Mouse (Mus musculus) heart, postnatal 0 days (tissue): ENCODE measurements at regions not wholly inside any gene's neighbourhood (a gene's known extent, or its start where the extent isn't known, plus 50 kb on each side); places are given as distances from the start of the nearest gene placed in this dataset.

Experiments used
- ATAC-seq: fragments of 200-750 bp; cut with Nextera tagmentation; 2 replicates; pipeline ENCODE4 v1.8.0; 2017; ENCODE audit warnings: low read depth, moderate number of reproducible peaks, moderate library complexity; ENCODE audit not compliant: insufficient read depth
- DNase-seq: peaks from one replicate; pipeline ENCODE4 v3.0.0-alpha.2; 2016; ENCODE audit warnings: low spot score
- H3K27ac ChIP-seq: fragments of 300-500 bp; sonication (generic); 2 replicates; pipeline ENCODE4 v1.5.1; 2014; ENCODE audit warnings: low read depth, mild to moderate bottlenecking
- H3K27me3 ChIP-seq: fragments of 300-500 bp; sonication (generic); 2 replicates; pipeline ENCODE4 v1.6.1; 2014; ENCODE audit warnings: low read length, mixed read lengths; ENCODE audit not compliant: control insufficient read depth, insufficient read depth
- H3K36me3 ChIP-seq: fragments of 300-500 bp; sonication (generic); replicated peaks from 2 replicates; pipeline ENCODE4 v1.6.1; 2014; ENCODE audit warnings: low read length, mixed read lengths; ENCODE audit not compliant: control insufficient read depth, insufficient read depth
- H3K4me1 ChIP-seq: fragments of 300-500 bp; sonication (generic); 2 replicates; pipeline ENCODE4 v1.6.1; 2014; ENCODE audit warnings: antibody characterized with exemption; ENCODE audit not compliant: control insufficient read depth, insufficient read depth
- H3K4me2 ChIP-seq: fragments of 300-500 bp; sonication (generic); 2 replicates; pipeline ENCODE4 v1.6.1; 2014; ENCODE audit warnings: low read depth, mild to moderate bottlenecking, low read length, moderate library complexity
- H3K4me3 ChIP-seq: fragments of 300-500 bp; sonication (generic); 2 replicates; pipeline ENCODE4 v1.5.1; 2014; ENCODE audit warnings: low read depth, low read length
- H3K9ac ChIP-seq: fragments of 300-500 bp; sonication (generic); replicated peaks from 2 replicates; pipeline ENCODE4 v1.6.1; 2014; ENCODE audit warnings: low read depth, low read length, mixed read lengths
- H3K9me3 ChIP-seq: fragments of 300-500 bp; sonication (generic); replicated peaks from 2 replicates; pipeline ENCODE4 v1.6.1; 2016; ENCODE audit warnings: low read length; ENCODE audit not compliant: control insufficient read depth
- CTCF ChIP-seq: IDR thresholded peaks from 2 replicates; pipeline ENCODE4 v1.5.1; 2016; ENCODE audit warnings: antibody characterized with exemption, control low read depth, low read depth
- EP300 ChIP-seq: IDR thresholded peaks from 2 replicates; pipeline ENCODE4 v1.6.1; 2016; ENCODE audit warnings: antibody characterized with exemption, low read depth
- WGBS: fragments of 180-500 bp; shearing (Covaris S2); extraction: QIAGEN DNeasy Blood & Tissue Kit; methylation state at CpG from one replicate; pipeline ENCODE4 v1.1.7; 2014; 5-methylcytosine and 5-hydroxymethylcytosine counted together

- Histone ChIP-seq H3K36me3 (no peaks in the 10 kb centered on the region), H3K9me3 (0 out of 2 replicates have a peak, but pooled peaks cover 3% of the 10 kb centered on the region), H3K9ac (no peak overlapping the region), H3K4me1 (no peaks in the 10 kb centered on the region), H3K27ac (no peak overlapping the region), H3K4me3 (no peak overlapping the region), H3K4me2 (no peak overlapping the region), H3K27me3 (no peaks in the 10 kb centered on the region)
- DNase-seq: no peak
- no peak for ATAC-seq
- WGBS: 71% methylated on average over 11 of the region's 11 CpGs
- TF ChIP-seq EP300 (no peak), CTCF (no peak)
Measured at GRCm38 (mm10) chr17:52062096-52062665, 229.1 kb upstream of the Satb1 start.

- Histone ChIP-seq H3K4me2 (no peak overlapping the region), H3K9me3 (no peaks in the 10 kb centered on the region), H3K36me3 (no peaks in the 10 kb centered on the region), H3K9ac (no peak overlapping the region), H3K27me3 (no peaks in the 10 kb centered on the region), H3K4me1 (no peaks in the 10 kb centered on the region), H3K4me3 (no peak overlapping the region), H3K27ac (no peak overlapping the region)
- no peak for ATAC-seq
- no peak for DNase-seq
- 75% methylated on average over 4 of the region's 4 CpGs for WGBS
- no peak for TF ChIP-seq CTCF
- TF ChIP-seq EP300: no peak
Measured at GRCm38 (mm10) chr17:52036479-52036878, 203.4 kb upstream of the Satb1 start.

- Histone ChIP-seq H3K4me3 (no peak overlapping the region), H3K9me3 (no peaks in the 10 kb centered on the region), H3K27ac (no peak overlapping the region), H3K9ac (no peak overlapping the region), H3K27me3 (no peaks in the 10 kb centered on the region), H3K4me2 (no peak overlapping the region), H3K4me1 (no peaks in the 10 kb centered on the region), H3K36me3 (no peaks in the 10 kb centered on the region)
- DNase-seq (no peak), ATAC-seq (no peak)
- no peak for TF ChIP-seq EP300
- no peak for TF ChIP-seq CTCF
- 83% methylated on average over 8 of the region's 8 CpGs for WGBS
Measured at GRCm38 (mm10) chr17:52031079-52031478, 198.0 kb upstream of the Satb1 start.

- TF ChIP-seq CTCF (no peak), EP300 (no peak)
- no peak overlapping the region for H3K4me2 ChIP-seq
- no peak for DNase-seq
Measured at GRCm38 (mm10) chr17:51986920-51987319, 153.8 kb upstream of the Satb1 start.

GRCm38 (mm10) chr17:51986212-51986611, 153.1 kb upstream of the Satb1 start:
- Histone ChIP-seq H3K4me2 (no peak overlapping the region), H3K4me3 (no peak overlapping the region), H3K9ac (no peak overlapping the region), H3K27me3 (no peaks in the 10 kb centered on the region), H3K9me3 (no peaks in the 10 kb centered on the region), H3K36me3 (no peaks in the 10 kb centered on the region), H3K4me1 (no peaks in the 10 kb centered on the region), H3K27ac (no peak overlapping the region)
- 55% methylated on average over 14 of the region's 14 CpGs for WGBS
- DNase-seq: no peak
- no peak for TF ChIP-seq EP300
- no peak for TF ChIP-seq CTCF
- no peak for ATAC-seq

More at GRCm38 (mm10) chr17:51986920-51987319, 153.8 kb upstream of the Satb1 start:
- no peaks in the 10 kb centered on the region for H3K27me3 ChIP-seq
- no peak overlapping the region for H3K4me3 ChIP-seq
- no peaks in the 10 kb centered on the region for H3K9me3 ChIP-seq
- no peaks in the 10 kb centered on the region for H3K36me3 ChIP-seq
- no peak overlapping the region for H3K9ac ChIP-seq
- 57% methylated on average over 8 of the region's 8 CpGs for WGBS
- no peak for ATAC-seq
- no peaks in the 10 kb centered on the region for H3K4me1 ChIP-seq
- no peak overlapping the region for H3K27ac ChIP-seq

GRCm38 (mm10) chr17:51979126-51979525, 146.0 kb upstream of the Satb1 start:
- Histone ChIP-seq H3K36me3 (no peaks in the 10 kb centered on the region), H3K4me2 (no peak overlapping the region), H3K9me3 (no peaks in the 10 kb centered on the region), H3K9ac (no peak overlapping the region), H3K27me3 (no peaks in the 10 kb centered on the region), H3K4me1 (no peaks in the 10 kb centered on the region), H3K4me3 (no peak overlapping the region), H3K27ac (no peak overlapping the region)
- DNase-seq (no peak), ATAC-seq (no peak)
- WGBS: 64% methylated on average over 2 of the region's 2 CpGs
- TF ChIP-seq CTCF (no peak), EP300 (no peak)
